Mouse (Mus musculus) thymus, postnatal 36 days (tissue): Measurements from ENCODE around the gene Olfr1425.
"Not testable (repeated sequence)": the region's sequence is repeated elsewhere in the genome, so short reads cannot be mapped to it uniquely, and the experiment has no call there.

Experiments
- DNase-seq, 2 experiments: peaks; one replicate each; pipeline ENCODE4 v3.0.0; 2022; ENCODE audit warnings: mixed read lengths in 2 of 2

Gene Olfr1425

DNA sequence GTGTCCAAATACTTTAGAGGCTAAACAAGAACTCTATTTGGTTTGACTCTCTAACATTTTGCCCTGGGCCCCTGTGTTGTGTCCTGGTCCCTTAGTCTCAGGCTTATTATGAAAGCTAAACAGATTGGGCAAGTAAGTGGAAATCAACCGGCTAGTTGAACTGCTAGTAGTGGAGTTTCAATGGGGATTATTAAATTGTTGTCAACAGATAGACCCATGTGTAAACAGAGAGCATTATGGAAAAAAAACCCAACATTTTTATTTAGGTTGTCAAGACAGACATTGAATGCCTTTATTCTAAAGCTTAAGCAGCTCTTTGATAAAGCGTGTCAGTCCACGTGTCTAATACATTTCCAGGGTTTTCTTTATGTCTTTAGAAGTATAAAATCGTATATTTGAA is at the start of gene Olfr1425:
Gene Olfr1425 (minus strand): TSS at position 101 of the 400 bp plus-strand sequence.
- not testable (repeated sequence) for DNase-seq

DNA sequence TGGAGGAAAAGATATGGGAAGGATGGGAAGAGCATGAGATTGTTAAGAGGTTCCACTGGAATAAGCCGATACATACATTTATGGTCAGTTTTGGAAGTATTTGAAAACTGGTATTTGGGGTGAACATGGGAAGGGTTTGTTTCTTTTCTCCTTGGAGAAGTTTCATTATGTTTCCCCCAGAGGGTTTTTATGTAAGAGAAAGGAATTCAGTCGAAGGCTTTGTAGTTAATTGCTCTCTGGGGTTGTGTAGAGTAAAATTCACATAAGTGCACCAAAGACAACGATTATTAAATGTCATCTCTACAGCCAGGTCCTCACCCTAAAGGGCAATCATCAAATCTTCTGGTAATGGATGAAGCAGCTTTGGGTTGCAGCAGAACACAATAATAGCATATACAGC is 45.6 kb upstream of the Olfr1425 start, which contains the start of gene Olfr76:
Gene Olfr76 (minus strand): TSS at position 101 of the 400 bp plus-strand sequence.
- no peak for DNase-seq

DNA sequence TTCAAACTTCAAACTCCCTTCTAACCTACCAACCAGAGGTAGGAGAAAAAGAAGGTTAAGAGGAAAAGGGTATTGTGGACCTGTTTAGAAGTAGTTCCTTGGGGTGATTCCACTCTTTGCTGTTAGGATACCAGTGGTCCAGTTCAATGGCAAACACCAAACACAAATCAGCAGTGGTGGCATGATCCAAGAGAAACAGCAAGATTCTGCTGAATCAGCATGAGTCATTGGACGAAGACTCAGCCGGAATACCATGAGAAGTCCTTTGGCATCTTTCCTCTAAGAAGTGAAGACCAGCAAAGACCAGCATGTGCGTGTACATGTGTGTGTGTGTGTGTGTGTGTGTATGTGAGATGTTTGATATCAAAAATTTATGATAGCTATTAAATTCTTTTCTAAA is 38.9 kb upstream of the Olfr1425 start:
- DNase-seq = no peak

DNA sequence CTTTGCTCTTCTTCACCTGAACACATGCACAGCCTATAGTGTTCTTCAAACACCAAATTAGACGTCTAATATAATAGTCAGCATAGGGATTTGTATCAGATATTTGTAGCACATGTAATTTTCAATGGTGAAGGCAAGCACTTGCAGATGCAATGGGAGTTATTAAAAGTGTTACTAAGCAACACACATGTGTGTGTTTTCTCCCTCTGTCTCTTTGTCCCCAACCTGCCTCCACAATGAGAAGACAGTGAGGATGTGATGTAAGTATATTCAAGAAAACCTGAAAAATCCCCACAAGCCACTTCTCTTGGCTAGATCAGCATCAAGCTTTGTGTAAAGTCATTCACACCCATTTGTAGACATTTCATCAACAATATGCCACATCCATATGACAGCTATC is 38.3 kb upstream of the Olfr1425 start, which contains the start of gene Olfr1428:
Gene Olfr1428 (minus strand): TSS at position 101 of the 400 bp plus-strand sequence.
- DNase-seq = no peak

DNA sequence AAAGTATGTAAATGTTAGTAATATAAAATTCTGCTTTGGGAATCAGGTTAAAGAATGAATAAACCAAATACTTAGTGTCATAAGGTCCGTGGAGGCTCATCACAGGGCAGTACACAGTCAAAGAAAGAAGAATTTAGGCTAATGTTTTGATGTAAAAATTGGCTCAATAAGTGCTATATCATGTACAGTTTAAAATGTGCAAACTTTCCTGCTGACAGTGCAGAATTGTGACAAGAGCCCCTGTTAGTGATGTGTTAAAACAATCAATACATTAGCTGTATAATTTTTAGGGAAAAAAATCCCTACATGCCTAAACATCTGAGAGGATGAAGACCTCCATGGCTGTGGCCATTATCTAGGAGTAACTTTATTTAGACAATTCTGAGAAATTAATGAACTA is 36.3 kb upstream of the Olfr1425 start:
- no peak for DNase-seq

DNA sequence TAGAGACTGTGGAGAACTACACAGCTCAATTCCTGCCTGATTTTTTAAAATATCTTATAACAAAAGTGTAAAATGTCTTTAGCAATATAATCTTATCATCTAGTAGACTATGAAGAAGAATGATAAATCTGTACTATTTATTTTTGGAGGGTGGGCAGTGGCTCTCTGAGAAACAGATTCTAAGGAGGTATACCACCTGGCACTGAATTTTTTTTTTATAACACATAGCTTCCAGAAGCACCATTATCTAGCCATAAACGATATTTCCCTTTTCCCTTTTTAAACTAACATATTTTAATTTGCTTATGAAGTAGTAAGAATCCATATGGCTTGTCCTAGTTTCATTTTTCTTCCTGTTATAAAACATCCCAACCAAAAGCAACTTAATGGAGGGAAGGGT is 27.0 kb upstream of the Olfr1425 start:
- no peak for DNase-seq

DNA sequence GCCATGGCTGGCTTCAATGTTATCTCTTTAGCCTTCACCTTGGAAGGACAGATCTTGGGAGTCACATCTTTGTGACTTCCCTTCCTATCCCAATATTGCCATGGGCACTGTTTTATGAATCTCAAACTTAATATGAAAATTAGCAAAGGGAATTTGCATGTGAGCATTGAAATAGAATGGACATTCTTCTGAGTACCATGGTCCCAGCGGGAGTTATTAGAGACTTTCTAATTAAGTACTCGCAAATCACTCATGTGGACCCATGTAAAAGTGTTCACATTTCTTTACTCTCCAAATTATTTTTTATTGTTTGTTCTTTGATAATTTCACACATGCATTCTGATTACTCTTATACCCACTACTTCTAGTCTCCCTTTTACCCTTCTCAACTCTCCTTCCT is 25.7 kb upstream of the Olfr1425 start, which contains the start of gene Olfr1427:
Gene Olfr1427 (minus strand): TSS at position 101 of the 400 bp plus-strand sequence.
- no peak for DNase-seq

DNA sequence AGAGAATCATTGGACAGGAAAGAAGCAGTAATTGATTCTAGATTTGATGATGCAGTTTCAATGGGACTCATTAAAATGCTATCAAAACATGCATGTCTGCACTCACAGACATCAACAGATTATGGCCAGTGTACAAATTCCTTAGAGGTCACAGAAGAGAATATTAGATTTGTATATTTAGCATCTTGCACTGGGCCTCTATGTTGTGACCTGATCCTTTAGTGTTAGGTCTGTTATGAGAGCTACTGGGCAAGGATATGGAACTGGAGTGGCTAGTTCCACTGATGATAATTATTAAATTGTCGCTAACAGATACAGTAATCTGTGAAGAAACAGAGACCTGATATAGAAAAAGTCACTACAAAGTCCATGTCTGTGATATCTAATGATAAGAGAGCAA is 14.4 kb upstream of the Olfr1425 start, which contains the start of gene Olfr1426:
Gene Olfr1426 (minus strand): TSS at position 101 of the 400 bp plus-strand sequence.
- no peak for DNase-seq

DNA sequence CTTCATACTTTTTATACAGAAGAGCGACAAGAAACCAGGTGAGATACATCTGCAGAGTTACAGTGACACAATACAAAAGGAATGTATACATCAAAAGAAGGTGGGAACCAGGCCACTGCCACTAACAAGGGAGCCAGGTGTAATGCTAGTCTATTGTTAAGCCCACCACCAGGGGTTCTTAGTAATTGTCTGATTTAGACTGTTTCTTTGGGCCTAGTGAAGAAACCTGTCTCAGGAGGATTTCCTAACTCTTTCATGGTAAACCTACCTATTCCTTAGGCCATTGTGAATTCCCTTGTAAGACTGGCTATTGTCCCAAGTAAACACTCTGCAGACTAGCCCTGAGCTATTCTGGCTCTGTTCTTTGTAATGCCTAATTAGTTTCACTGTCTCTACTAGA is 8.0 kb downstream of the Olfr1425 start:
- DNase-seq = not testable (repeated sequence)

DNA sequence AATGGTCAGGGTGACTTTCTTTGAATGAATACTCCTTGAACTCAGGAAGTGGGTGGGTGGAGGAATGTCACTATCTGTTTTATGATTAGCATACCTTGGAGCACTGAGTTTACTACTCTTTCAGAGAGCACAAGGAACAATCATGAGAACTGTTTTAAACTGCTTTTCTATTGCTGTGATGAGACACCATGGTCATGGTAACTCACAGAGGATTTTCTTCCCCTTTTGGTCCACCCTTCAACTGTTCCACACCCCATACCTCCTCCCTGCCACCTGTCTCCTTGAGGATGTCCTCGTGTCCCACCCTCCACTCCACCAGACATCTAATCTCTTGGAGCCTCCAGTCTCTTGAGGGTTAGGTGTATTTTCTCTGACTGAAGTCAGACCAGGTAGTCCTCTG is 9.7 kb downstream of the Olfr1425 start:
- DNase-seq = not testable (repeated sequence)

DNA sequence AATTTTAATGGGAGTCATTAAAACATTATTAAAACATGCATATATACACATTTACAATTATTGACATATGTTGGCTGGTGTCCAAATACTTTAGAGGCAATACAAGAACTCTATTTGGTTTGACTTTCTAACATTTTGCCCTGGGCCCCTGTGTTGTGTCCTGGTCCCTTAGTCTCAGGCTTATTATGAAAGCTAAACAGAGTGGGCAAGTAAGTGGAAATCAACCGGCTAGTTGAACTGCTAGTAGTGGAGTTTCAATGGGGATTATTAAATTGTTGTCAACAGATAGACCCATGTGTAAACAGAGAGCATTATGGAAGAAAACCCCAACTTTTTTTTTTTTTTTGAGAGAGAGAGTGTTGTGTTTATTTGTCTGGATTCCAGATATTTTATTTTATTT is 14.9 kb downstream of the Olfr1425 start, which contains the start of gene Olfr1424:
Gene Olfr1424 (minus strand): TSS at position 101 of the 400 bp plus-strand sequence.
- DNase-seq = not testable (repeated sequence)

DNA sequence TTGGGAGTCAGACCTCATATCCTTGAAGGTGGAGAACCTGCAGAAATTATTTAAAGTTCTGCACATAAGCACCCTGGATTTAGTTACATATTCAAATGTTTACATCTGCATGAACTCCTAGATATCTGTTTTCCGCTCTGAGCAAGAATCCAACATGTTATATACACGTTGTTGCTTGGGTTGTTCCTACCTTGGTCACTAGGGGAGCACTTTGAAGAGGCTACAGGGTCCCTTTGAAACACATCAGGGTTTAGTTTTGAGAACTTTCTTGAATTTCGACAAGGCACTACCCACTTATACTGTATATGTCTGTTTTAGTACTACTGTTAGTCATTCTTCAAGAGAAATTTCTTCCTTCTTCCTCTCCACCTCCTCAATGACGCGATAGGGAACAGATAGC is 34.4 kb downstream of the Olfr1425 start:
- no peak for DNase-seq

DNA sequence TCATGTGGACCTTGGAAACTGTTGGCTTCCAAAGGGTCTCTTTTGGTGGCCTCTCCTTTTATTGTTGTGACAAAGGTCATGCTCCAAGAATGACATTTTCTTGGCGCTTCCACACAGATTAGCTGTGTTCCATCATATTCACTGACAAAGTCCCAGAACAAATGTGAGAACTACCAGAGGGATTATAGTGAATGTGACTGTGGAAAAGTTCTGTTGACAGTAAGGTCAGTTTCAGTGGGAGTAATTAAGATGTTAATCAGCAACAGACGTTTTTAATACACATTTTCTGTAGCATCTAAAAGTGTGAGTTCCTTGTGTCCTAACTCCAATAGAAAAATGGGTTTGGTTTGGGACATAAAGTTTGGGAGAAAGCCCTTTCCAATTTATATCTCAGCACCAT is 36.3 kb downstream of the Olfr1425 start, which contains the start of gene Olfr1423:
Gene Olfr1423 (minus strand): TSS at position 101 of the 400 bp plus-strand sequence.
- no peak for DNase-seq

DNA sequence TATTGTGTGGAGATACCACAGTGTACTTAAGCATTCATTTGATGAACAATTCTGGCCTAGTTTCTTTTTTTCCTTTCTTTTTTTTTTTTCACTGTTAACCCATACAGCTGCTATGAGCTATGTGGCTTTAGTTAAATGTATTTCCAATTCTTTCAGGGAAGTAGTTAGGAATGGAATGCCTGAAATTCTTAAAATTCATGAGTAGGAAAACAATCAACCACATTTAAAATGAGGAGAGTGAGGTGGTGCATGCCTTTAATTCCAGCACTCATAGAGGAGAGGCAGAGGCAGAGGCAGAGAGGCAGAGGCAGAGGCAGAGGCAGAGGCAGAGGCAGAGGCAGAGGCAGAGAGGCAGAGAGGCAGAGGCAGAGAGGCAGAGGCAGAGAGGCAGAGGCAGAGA is 39.8 kb downstream of the Olfr1425 start:
- DNase-seq = no peak

DNA sequence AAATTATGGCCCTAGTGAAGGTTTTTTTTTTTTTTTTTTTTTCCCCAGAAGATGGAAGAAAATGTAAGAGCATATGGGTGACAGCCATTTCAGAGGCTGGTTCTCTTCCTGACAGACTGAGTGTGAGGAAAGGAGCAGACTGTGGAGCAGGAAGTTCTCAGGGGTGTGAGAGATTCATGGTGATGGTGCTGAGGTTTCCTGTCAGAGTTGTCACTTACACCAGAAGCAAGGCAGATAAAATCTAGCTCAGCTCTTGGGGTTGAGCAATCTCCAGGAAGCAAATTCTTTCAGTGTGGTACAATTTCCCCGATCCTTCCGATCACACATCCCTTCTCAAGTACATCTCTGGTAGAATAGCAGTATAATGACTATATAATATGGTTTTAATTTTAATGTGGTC is 50.9 kb downstream of the Olfr1425 start:
- DNase-seq = no peak

DNA sequence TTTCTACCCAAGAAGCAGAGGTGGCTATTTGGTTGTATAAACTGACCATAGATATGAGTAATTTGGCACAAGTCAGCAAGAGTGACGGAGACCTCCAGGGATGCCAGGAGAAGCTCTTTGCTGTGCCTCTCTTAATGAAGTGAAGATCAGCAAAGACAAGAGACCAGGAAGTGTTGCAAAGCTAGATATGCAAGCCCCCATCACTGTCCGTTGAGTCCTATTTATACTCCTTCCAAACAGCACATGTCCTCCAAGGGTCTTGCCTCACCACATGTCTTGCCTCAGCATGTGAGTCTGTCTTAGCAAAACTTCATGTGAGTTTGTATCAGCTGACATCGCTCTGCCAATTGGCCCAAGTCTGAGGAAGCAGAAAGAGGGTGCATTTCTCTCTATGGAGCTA is 52.2 kb downstream of the Olfr1425 start:
- no peak for DNase-seq

DNA sequence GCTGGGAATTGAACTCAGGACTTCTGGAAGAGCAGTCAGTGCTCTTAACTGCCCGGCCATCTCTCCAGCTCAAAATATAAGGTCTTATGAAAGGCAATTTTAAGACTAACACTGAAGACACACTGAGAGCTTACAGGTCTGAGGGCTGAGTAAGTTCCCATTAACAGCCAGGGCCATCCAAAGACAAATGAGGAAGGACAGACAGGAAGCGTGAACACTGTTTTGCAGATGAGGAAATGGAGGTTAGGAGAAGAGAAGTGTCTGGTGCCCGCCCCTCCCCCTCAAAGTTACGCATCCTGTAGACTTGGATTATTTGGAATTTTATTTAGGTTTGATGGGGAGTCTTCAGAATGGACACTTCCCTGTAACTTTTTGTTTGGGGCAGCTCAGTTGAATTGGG is 53.4 kb downstream of the Olfr1425 start:
- no peak for DNase-seq
